Comparison of ENCODE assay signal across 11 mouse cellular contexts in genomic region chr5:140639871-140640270, GRCm38 (mm10). TPM values are rescaled to one million over a fixed set of nuclear protein-coding genes. Genes with fewer than 3 reads are reported as not detected.
DNase-seq lines count a peak whose midpoint lies in the region; ATAC-seq and TF ChIP-seq lines count a peak whose summit lies in the region.
"Had no signal": no experiment of that assay in that cellular context is flagged by ENCODE, and none has a peak within 500 bp of the region (broad histone marks: within the 10 kb centered on the region; RNA-seq: fewer than 3 reads in every experiment).

No protein-coding gene starts in this region.

- DNase-seq in cerebellum, postnatal 36 days = peak; percentile 28 to 42
- DNase-seq in cerebellum, postnatal 4 days (ENCODE audit: low spot score in 2 of 2) = no peak
- no peak for DNase-seq in liver, embryonic 11.5 days (ENCODE audit: low spot score)
- DNase-seq in liver, postnatal 0 days = no peak
- peak; percentile 70 for DNase-seq in heart, postnatal 4 days
- no peak for DNase-seq in frontal cortex, postnatal 14 days (ENCODE audit: low spot score in 2 of 2)

- peaks cover 16% of the 10 kb centered on the region for H3K36me3 ChIP-seq in liver, embryonic 11.5 days (ENCODE audit: control insufficient read depth, insufficient read depth, low read length)
- peaks cover 8% of the 10 kb centered on the region for H3K36me3 ChIP-seq in liver, postnatal 0 days (replicated peaks; ENCODE audit: insufficient read depth, low read length)
- peaks cover 70% of the 10 kb centered on the region for H3K36me3 ChIP-seq in embryonic facial prominence, embryonic 13.5 days

- 0 out of 2 replicates have a peak overlapping the region, but pooled peaks have one; percentile 6 for H3K27ac ChIP-seq in liver, embryonic 11.5 days (ENCODE audit: low read depth, low read length)
- H3K27ac ChIP-seq in liver, postnatal 0 days (ENCODE audit: low read depth) = no peak overlapping the region
- H3K27ac ChIP-seq in embryonic facial prominence, embryonic 13.5 days = peak overlapping the region; percentile 63
- H3K27ac ChIP-seq: hindbrain, embryonic 12.5 days; liver, embryonic 14.5 days; midbrain, embryonic 13.5 days had no signal

- no peak for TF ChIP-seq EP300 in liver, postnatal 0 days (IDR thresholded peaks at IDR 0.05; ENCODE audit: low read depth)

- H3K4me2 ChIP-seq in liver, embryonic 11.5 days = no peak overlapping the region; the same call in 1 of the 2 replicates
- no peak overlapping the region for H3K4me2 ChIP-seq in liver, postnatal 0 days (ENCODE audit: low read depth, low read length)
- H3K4me2 ChIP-seq in embryonic facial prominence, embryonic 13.5 days = no peak overlapping the region
- H3K4me2 ChIP-seq: hindbrain, embryonic 12.5 days; midbrain, embryonic 13.5 days had no signal

- no peak for ATAC-seq in liver, embryonic 11.5 days (replicated peaks; ENCODE audit: low FRiP score)
- no peak for ATAC-seq in liver, postnatal 0 days
- no peak for ATAC-seq in embryonic facial prominence, embryonic 13.5 days (ENCODE audit: insufficient number of reproducible peaks, insufficient read depth, low FRiP score, low TSS enrichment, low read depth)
- ATAC-seq in inflammation-experienced regulatory T-cells, adult 6 months = no peak
- ATAC-seq: midbrain, embryonic 13.5 days had no signal

- WGBS in liver, embryonic 11.5 days = 85% methylated on average over 14 of the region's 14 CpGs
- WGBS in liver, postnatal 0 days (ENCODE audit: insufficient replicate concordance) = 80% methylated on average over 14 of the region's 14 CpGs
- 76% methylated on average over 14 of the region's 14 CpGs for WGBS in embryonic facial prominence, embryonic 13.5 days

- TF ChIP-seq CTCF in liver, postnatal 0 days (IDR thresholded peaks at IDR 0.05; ENCODE audit: low read depth) = no peak

- H3K4me1 ChIP-seq in liver, embryonic 11.5 days (replicated peaks; ENCODE audit: control insufficient read depth, insufficient read depth, low read length) = peaks cover 36% of the 10 kb centered on the region
- H3K4me1 ChIP-seq in liver, postnatal 0 days (ENCODE audit: insufficient read depth) = peaks cover 30% of the 10 kb centered on the region
- peaks cover 54% of the 10 kb centered on the region for H3K4me1 ChIP-seq in embryonic facial prominence, embryonic 13.5 days

- no peaks in the 10 kb centered on the region for H3K9me3 ChIP-seq in liver, embryonic 11.5 days (ENCODE audit: control insufficient read depth, low read length)
- H3K9me3 ChIP-seq in liver, postnatal 0 days (ENCODE audit: low read length) = no peaks in the 10 kb centered on the region
- no peaks in the 10 kb centered on the region for H3K9me3 ChIP-seq in embryonic facial prominence, embryonic 13.5 days
- H3K9me3 ChIP-seq: hindbrain, embryonic 12.5 days; midbrain, embryonic 13.5 days had no signal

- no peak overlapping the region for H3K4me3 ChIP-seq in liver, embryonic 11.5 days (ENCODE audit: low read depth, low read length)
- no peak overlapping the region for H3K4me3 ChIP-seq in liver, postnatal 0 days (ENCODE audit: low read depth, low read length)
- no peak overlapping the region for H3K4me3 ChIP-seq in embryonic facial prominence, embryonic 13.5 days
- H3K4me3 ChIP-seq: hindbrain, embryonic 12.5 days; midbrain, embryonic 13.5 days had no signal

- H3K9ac ChIP-seq in liver, embryonic 11.5 days (ENCODE audit: low read depth, low read length) = no peak overlapping the region
- no peak overlapping the region for H3K9ac ChIP-seq in liver, postnatal 0 days (replicated peaks)
- H3K9ac ChIP-seq in embryonic facial prominence, embryonic 13.5 days = 0 out of 2 replicates have a peak overlapping the region, but pooled peaks have one; percentile 40
- H3K9ac ChIP-seq: hindbrain, embryonic 12.5 days; liver, embryonic 14.5 days; midbrain, embryonic 13.5 days had no signal

- H3K27me3 ChIP-seq in liver, embryonic 11.5 days (replicated peaks; ENCODE audit: control insufficient read depth, insufficient read depth, low read length) = no peaks in the 10 kb centered on the region
- no peaks in the 10 kb centered on the region for H3K27me3 ChIP-seq in liver, postnatal 0 days (ENCODE audit: insufficient read depth, low read length)
- no peaks in the 10 kb centered on the region for H3K27me3 ChIP-seq in embryonic facial prominence, embryonic 13.5 days
- H3K27me3 ChIP-seq: hindbrain, embryonic 12.5 days; midbrain, embryonic 13.5 days had no signal

RNA-seq across cellular contexts. Expression of gene Ttyh3, which starts 9.0 kb away (rescaled TPM):
- polyA plus RNA-seq in liver, embryonic 11.5 days (2014; fragmentation: Nextera tagmentation; extraction: Ambion mirVana) = 24.3 and 26.5 TPM in 2 replicates
- 5.2 and 6.5 TPM in 2 replicates for polyA plus RNA-seq in liver, postnatal 0 days (2015; fragmentation: Nextera tagmentation; extraction: Ambion mirVana)
- polyA plus RNA-seq in embryonic facial prominence, embryonic 13.5 days (2015; fragmentation: Nextera tagmentation; extraction: Ambion mirVana) = 45.0 and 47.6 TPM in 2 replicates
- total RNA-seq in heart, postnatal 4 days (2021) = 10 to 100 TPM; 83.0 to 90.4 TPM
- polyA plus RNA-seq in inflammation-experienced regulatory T-cells, adult 6 months (2017; shearing (Covaris generic)) = 1 to 10 TPM; 2.8 to 4.2 (median 3.7) TPM

RNA-seq across cellular contexts. Expression of gene Lfng, which starts 32.8 kb away (rescaled TPM):
- 10.6 and 11.0 TPM in 2 replicates for polyA plus RNA-seq in liver, embryonic 11.5 days (2014; fragmentation: Nextera tagmentation; extraction: Ambion mirVana)
- 5.0 and 5.9 TPM in 2 replicates for polyA plus RNA-seq in liver, postnatal 0 days (2015; fragmentation: Nextera tagmentation; extraction: Ambion mirVana)
- 20.6 and 21.8 TPM in 2 replicates for polyA plus RNA-seq in embryonic facial prominence, embryonic 13.5 days (2015; fragmentation: Nextera tagmentation; extraction: Ambion mirVana)
- total RNA-seq in heart, postnatal 4 days (2021) = 10 to 100 TPM; 11.6 to 12.1 TPM
- 10 to 100 TPM; 16.8 to 44.8 (median 23.1) TPM for polyA plus RNA-seq in inflammation-experienced regulatory T-cells, adult 6 months (2017; shearing (Covaris generic))

Comparison
In these comparisons a context has a peak if more than half of its experiments do, and no peak if none do; other contexts are left out.
1. DNase-seq: peak in cerebellum, postnatal 36 days (2 of 2) and heart, postnatal 4 days (single experiment); none in cerebellum, postnatal 4 days (0 of 2), liver, embryonic 11.5 days (single experiment), liver, postnatal 0 days (single experiment) and frontal cortex, postnatal 14 days (0 of 2).